Mouse (Mus musculus): ENCODE measurements around the gene Fbxo39. TPM values are rescaled to one million over a fixed set of nuclear protein-coding genes. Genes with fewer than 3 reads are reported as not detected.

Fbxo39 gene
- polyA plus RNA-seq (2017; shearing (Covaris generic)): 0.65 TPM

GRCm38 (mm10) chr11:72314151-72314895 is at the start of gene Fbxo39:
TSS of gene Fbxo39 (plus strand) at chr11:72314444.

GRCm38 (mm10) chr11:72266960-72267560 is 47.2 kb upstream of the Fbxo39 start, which contains the start of gene Slc13a5:
TSS of gene Slc13a5 (minus strand) at chr11:72267222.

GRCm38 (mm10) chr11:72301334-72301733 is 12.9 kb upstream of the Fbxo39 start, which contains the start of gene Xaf1:
TSS of gene Xaf1 (plus strand) at chr11:72301629.

GRCm38 (mm10) chr11:72362347-72362741 is 48.1 kb downstream of the Fbxo39 start, which contains the start of gene Tekt1:
TSS of gene Tekt1 (minus strand) at chr11:72362442.

Other genes starting within 250 kb of the Fbxo39 start
- 0.06 TPM for gene Pitpnm3, start 178.7 kb upstream of the Fbxo39 start, polyA plus RNA-seq (2017; shearing (Covaris generic))
- 0.14 TPM for gene Gm43951, start 107.6 kb upstream of the Fbxo39 start, polyA plus RNA-seq (2017; shearing (Covaris generic))
- gene 4933427D14Rik, start 107.0 kb upstream of the Fbxo39 start, polyA plus RNA-seq (2017; shearing (Covaris generic)): 21.7 TPM
- gene Txndc17, start 106.9 kb upstream of the Fbxo39 start, polyA plus RNA-seq (2017; shearing (Covaris generic)): 87.8 TPM
- gene Med31, start 98.9 kb upstream of the Fbxo39 start, polyA plus RNA-seq (2017; shearing (Covaris generic)): 19.8 TPM
- gene Slc13a5, start 47.2 kb upstream of the Fbxo39 start, polyA plus RNA-seq (2017; shearing (Covaris generic)): not detected
- gene Xaf1, start 12.8 kb upstream of the Fbxo39 start, polyA plus RNA-seq (2017; shearing (Covaris generic)): 90.2 TPM
- not detected for gene Tekt1, start 48.0 kb downstream of the Fbxo39 start, polyA plus RNA-seq (2017; shearing (Covaris generic))
- gene Smtnl2, start 97.3 kb downstream of the Fbxo39 start, polyA plus RNA-seq (2017; shearing (Covaris generic)): not detected
- not detected for gene Ggt6, start 121.1 kb downstream of the Fbxo39 start, polyA plus RNA-seq (2017; shearing (Covaris generic))
- 122 TPM for gene Mybbp1a, start 126.9 kb downstream of the Fbxo39 start, polyA plus RNA-seq (2017; shearing (Covaris generic))
- gene Spns2, start 175.5 kb downstream of the Fbxo39 start, polyA plus RNA-seq (2017; shearing (Covaris generic)): not detected
- gene Spns3, start 236.1 kb downstream of the Fbxo39 start, polyA plus RNA-seq (2017; shearing (Covaris generic)): 1.1 TPM